Mouse (Mus musculus): ENCODE measurements at regions not wholly inside any gene's neighbourhood (a gene's known extent, or its start where the extent isn't known, plus 50 kb on each side); places are given as distances from the start of the nearest gene placed in this dataset.
A peak's percentile ranks its signal among the peaks of the same experiment; 100 is the strongest.

GRCm38 (mm10) chr9:13987486-13987885 is 160.0 kb downstream of the Fam76b start:
- Histone ChIP-seq H3K27me3 (no peaks in the 10 kb centered on the region), H3K27ac (no peak overlapping the region), H3K4me1 (no peaks in the 10 kb centered on the region), H3K4me2 (replicated peaks) (no peak overlapping the region), H3K4me3 (no peak overlapping the region), H3K9ac (no peak overlapping the region), H3K36me3 (no peaks in the 10 kb centered on the region), H3K9me3 (no peaks in the 10 kb centered on the region)
- 89% methylated on average over 8 of the region's 8 CpGs for WGBS
- ATAC-seq (ENCODE audit: insufficient number of reproducible peaks, insufficient read depth, low FRiP score, low TSS enrichment), result no peak

DNA sequence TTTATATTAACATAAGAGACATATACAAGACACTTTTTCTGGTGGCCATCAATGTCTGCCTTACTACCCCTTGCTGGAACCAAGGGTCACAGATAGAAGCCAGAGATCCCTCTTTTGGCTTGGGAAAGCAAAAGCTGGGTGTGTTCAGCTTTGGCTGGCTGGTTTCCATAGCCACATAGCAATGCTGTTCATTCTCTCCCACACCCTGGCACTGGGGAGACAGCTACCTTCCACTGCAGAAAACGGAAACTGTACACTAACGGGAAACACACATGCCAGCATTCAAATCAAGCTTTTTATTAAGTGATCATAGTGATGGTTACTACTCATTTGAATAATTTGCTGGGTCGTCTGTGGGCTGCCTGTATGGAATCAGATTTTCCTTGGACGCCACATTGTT is 161.4 kb downstream of the Fam76b start:
- H3K4me3 ChIP-seq, result no peak overlapping the region
- H3K27ac ChIP-seq, result no peak overlapping the region
- H3K27me3 ChIP-seq, result no peaks in the 10 kb centered on the region
- H3K36me3 ChIP-seq, result no peaks in the 10 kb centered on the region
- 55% methylated on average over 4 of the region's 4 CpGs for WGBS
- no peak for ATAC-seq (ENCODE audit: insufficient number of reproducible peaks, insufficient read depth, low FRiP score, low TSS enrichment)
- no peak overlapping the region for H3K4me2 ChIP-seq (replicated peaks)
- H3K9me3 ChIP-seq, result no peaks in the 10 kb centered on the region
- H3K4me1 ChIP-seq, result no peaks in the 10 kb centered on the region
- H3K9ac ChIP-seq, result no peak overlapping the region

DNA sequence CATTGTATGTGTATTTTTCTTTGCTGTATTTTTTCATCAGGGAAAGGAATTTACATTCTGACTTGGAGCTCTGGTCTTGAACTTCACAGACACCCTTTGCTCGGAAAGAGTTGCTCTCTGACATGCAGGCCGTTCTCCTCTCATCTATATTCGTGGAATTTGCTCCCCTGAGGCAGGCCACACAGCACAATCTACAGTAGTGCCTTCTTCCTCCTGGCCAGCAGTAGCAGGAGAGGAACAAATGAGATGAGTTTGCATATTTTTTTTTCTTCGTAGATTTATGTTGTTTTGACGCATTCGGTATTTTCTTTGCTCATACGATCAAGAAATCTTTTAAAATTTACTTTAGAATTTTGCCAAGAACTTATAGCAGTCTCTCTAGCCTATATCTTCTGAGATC is 163.4 kb downstream of the Fam76b start:
- no peak for ATAC-seq (ENCODE audit: insufficient number of reproducible peaks, insufficient read depth, low FRiP score, low TSS enrichment)
- 58% methylated on average over 7 of the region's 7 CpGs for whole genome bisulfite sequencing
- Histone ChIP-seq H3K27ac (no peak overlapping the region), H3K9ac (no peak overlapping the region), H3K27me3 (no peaks in the 10 kb centered on the region), H3K4me2 (replicated peaks) (no peak overlapping the region), H3K36me3 (no peaks in the 10 kb centered on the region), H3K9me3 (no peaks in the 10 kb centered on the region), H3K4me1 (no peaks in the 10 kb centered on the region), H3K4me3 (no peak overlapping the region)

- ATAC-seq (ENCODE audit: insufficient number of reproducible peaks, insufficient read depth, low FRiP score, low TSS enrichment), result 0 out of 2 replicates have a peak, but pooled peaks have one; percentile 64
- Histone ChIP-seq H3K4me3 (no peak overlapping the region), H3K36me3 (no peaks in the 10 kb centered on the region), H3K9ac (no peak overlapping the region), H3K27me3 (no peaks in the 10 kb centered on the region), H3K27ac (no peak overlapping the region), H3K4me2 (replicated peaks) (no peak overlapping the region), H3K9me3 (no peaks in the 10 kb centered on the region), H3K4me1 (no peaks in the 10 kb centered on the region)
- WGBS, result 84% methylated on average over 6 of the region's 6 CpGs
Observed at GRCm38 (mm10) chr9:13992728-13993127, 165.2 kb downstream of the Fam76b start.

DNA sequence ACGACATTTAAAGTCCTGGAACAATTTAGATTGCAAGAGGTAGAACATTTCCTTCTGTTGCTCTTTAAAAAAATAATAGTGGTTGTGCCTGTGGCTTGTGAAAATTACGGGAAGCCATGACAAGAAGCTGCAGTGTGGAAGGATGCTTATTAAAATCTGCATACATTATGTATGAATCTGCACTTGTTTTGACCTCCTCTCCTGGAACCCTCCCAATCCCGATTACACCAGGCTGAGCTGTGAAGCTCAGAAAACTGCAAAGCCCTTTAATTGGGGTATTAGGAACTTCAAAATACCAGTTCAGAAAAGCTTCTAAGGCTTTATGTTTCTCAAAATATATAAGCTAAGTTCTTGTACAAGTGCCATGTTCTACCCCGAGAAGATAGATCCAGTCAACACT is 171.8 kb downstream of the Fam76b start:
- Histone ChIP-seq H3K4me3 (no peak overlapping the region), H3K36me3 (no peaks in the 10 kb centered on the region), H3K9me3 (no peaks in the 10 kb centered on the region), H3K9ac (no peak overlapping the region), H3K4me2 (replicated peaks) (no peak overlapping the region), H3K27ac (no peak overlapping the region), H3K4me1 (no peaks in the 10 kb centered on the region), H3K27me3 (no peaks in the 10 kb centered on the region)
- WGBS, result 74% methylated on average over 4 of the region's 4 CpGs
- ATAC-seq (ENCODE audit: insufficient number of reproducible peaks, insufficient read depth, low FRiP score, low TSS enrichment), result no peak

DNA sequence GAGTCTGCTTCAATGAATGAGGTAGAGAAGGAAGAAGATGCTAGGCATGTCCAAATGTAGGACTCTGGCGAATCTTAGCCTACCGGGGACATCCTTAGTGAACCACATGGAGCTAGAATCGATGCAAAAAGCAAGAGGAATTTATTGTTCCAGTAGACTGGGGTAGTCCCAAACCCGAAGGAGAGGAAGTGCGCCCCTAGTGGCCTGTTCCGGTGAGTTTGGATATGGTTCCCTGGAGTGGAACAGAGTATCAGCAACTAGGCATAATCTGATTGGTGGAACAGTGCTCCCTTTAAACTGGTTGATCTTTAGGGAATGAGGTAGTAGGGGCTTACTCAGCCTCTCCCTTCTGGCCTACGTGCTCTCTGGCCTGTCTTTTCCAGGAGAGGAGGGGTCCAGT is 174.0 kb downstream of the Fam76b start:
- 75% methylated on average over 7 of the region's 7 CpGs for WGBS
- no peaks in the 10 kb centered on the region for H3K9me3 ChIP-seq
- ATAC-seq (ENCODE audit: insufficient number of reproducible peaks, insufficient read depth, low FRiP score, low TSS enrichment), result no peak
- no peak overlapping the region for H3K9ac ChIP-seq
- H3K27ac ChIP-seq, result no peak overlapping the region
- no peaks in the 10 kb centered on the region for H3K4me1 ChIP-seq
- no peak overlapping the region for H3K4me2 ChIP-seq (replicated peaks)
- no peak overlapping the region for H3K4me3 ChIP-seq
- no peaks in the 10 kb centered on the region for H3K36me3 ChIP-seq
- H3K27me3 ChIP-seq, result no peaks in the 10 kb centered on the region

DNA sequence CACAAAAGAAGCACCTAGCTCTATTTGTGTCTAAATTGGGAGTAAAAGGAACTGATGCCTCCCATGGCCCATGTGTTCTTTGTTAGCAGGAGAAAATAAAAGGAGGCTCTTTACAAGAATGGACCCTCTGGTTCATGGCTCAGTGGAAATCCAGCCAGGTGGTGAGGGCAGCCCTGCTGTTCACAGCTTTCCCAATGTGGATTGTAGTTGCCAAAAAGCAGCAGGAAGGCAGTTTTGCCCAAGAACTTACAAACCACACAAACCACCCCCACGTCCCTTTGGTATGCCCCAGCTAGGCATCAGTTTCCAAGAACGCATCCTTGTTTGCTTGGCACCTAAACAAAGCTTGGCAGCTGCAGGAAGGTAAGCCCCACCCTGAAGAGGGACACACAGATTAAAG is 174.7 kb downstream of the Fam76b start:
- WGBS, result 61% methylated on average over 2 of the region's 2 CpGs
- H3K4me1 ChIP-seq, result no peaks in the 10 kb centered on the region
- no peak overlapping the region for H3K9ac ChIP-seq
- no peak overlapping the region for H3K4me2 ChIP-seq (replicated peaks)
- no peak for ATAC-seq (ENCODE audit: insufficient number of reproducible peaks, insufficient read depth, low FRiP score, low TSS enrichment)
- H3K4me3 ChIP-seq, result no peak overlapping the region
- H3K36me3 ChIP-seq, result no peaks in the 10 kb centered on the region
- no peaks in the 10 kb centered on the region for H3K9me3 ChIP-seq
- no peaks in the 10 kb centered on the region for H3K27me3 ChIP-seq
- no peak overlapping the region for H3K27ac ChIP-seq

- no peak overlapping the region for H3K9ac ChIP-seq
- no peaks in the 10 kb centered on the region for H3K9me3 ChIP-seq
- no peak overlapping the region for H3K4me2 ChIP-seq (replicated peaks)
- WGBS, result 86% methylated on average over 3 of the region's 3 CpGs
- no peak for ATAC-seq (ENCODE audit: insufficient number of reproducible peaks, insufficient read depth, low FRiP score, low TSS enrichment)
- H3K27ac ChIP-seq, result no peak overlapping the region
- no peaks in the 10 kb centered on the region for H3K27me3 ChIP-seq
- no peaks in the 10 kb centered on the region for H3K36me3 ChIP-seq
- H3K4me1 ChIP-seq, result no peaks in the 10 kb centered on the region
- no peak overlapping the region for H3K4me3 ChIP-seq
Observed at GRCm38 (mm10) chr9:14003163-14003562, 175.6 kb downstream of the Fam76b start.

DNA sequence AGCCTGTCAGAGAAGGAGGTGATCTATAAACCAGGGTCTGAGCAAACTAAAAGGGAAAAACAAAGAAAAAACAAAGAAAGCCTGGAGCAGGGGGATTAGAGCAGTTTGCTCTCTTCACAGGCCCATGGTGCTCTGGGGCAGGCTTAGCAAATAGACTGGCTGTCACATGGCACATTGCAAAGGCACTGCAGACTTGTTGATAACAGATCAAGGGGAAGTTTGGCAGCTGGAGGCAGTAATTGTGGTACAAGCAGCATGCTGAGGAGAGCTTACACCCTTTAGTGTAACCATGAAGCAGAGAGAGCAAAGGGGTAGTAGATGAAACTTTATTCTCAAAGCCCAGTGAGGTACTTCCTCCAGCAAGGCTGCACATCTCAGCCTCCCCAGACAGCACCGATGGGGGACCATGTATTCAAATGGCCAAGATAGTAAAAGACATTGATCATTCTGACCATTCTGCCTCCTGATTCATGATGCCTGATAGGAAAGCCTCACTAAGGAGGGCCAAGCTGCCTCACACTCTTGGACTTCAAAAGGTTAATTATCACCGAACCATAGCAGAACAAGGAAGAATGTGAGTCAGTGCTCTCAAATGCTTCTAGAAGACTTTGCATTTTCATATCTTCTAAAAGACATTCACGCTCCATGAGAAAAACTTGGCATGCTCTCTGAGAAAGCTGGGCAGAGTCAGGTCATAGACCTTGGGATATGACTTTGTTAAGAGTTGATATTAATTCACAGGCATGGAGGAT is 178.9 kb downstream of the Fam76b start:
- no peaks in the 10 kb centered on the region for H3K9me3 ChIP-seq
- WGBS, result 93% methylated on average over 3 of the region's 3 CpGs
- no peak overlapping the region for H3K4me2 ChIP-seq (replicated peaks)
- peaks cover 10% of the 10 kb centered on the region for H3K4me1 ChIP-seq
- H3K9ac ChIP-seq, result no peak overlapping the region
- no peaks in the 10 kb centered on the region for H3K27me3 ChIP-seq
- no peak for ATAC-seq (ENCODE audit: insufficient number of reproducible peaks, insufficient read depth, low FRiP score, low TSS enrichment)
- no peak overlapping the region for H3K27ac ChIP-seq
- H3K4me3 ChIP-seq, result no peak overlapping the region
- no peaks in the 10 kb centered on the region for H3K36me3 ChIP-seq

GRCm38 (mm10) chr9:14009451-14009850 is 181.9 kb downstream of the Fam76b start:
- ATAC-seq (ENCODE audit: insufficient number of reproducible peaks, insufficient read depth, low FRiP score, low TSS enrichment), result no peak
- H3K27me3 ChIP-seq, result no peaks in the 10 kb centered on the region
- H3K4me1 ChIP-seq, result peaks cover 10% of the 10 kb centered on the region
- no peak overlapping the region for H3K9ac ChIP-seq
- H3K36me3 ChIP-seq, result no peaks in the 10 kb centered on the region
- peak overlapping the region; percentile 26; the same call in 1 of the 2 replicates for H3K27ac ChIP-seq
- H3K4me2 ChIP-seq (replicated peaks), result no peak overlapping the region
- WGBS, result 34% methylated on average over 5 of the region's 5 CpGs
- no peaks in the 10 kb centered on the region for H3K9me3 ChIP-seq
- H3K4me3 ChIP-seq, result no peak overlapping the region

- Histone ChIP-seq H3K4me3 (no peak overlapping the region), H3K27ac (peak overlapping the region; percentile 55; the same call in 1 of the 2 replicates), H3K36me3 (no peaks in the 10 kb centered on the region), H3K4me1 (peaks cover 10% of the 10 kb centered on the region), H3K27me3 (no peaks in the 10 kb centered on the region), H3K9me3 (no peaks in the 10 kb centered on the region), H3K4me2 (replicated peaks) (no peak overlapping the region), H3K9ac (no peak overlapping the region)
- ATAC-seq (ENCODE audit: insufficient number of reproducible peaks, insufficient read depth, low FRiP score, low TSS enrichment), result peak; percentile 15; the same call in 1 of the 2 replicates
- WGBS, result 28% methylated on average over 5 of the region's 5 CpGs
Observed at GRCm38 (mm10) chr9:14010261-14010949, 182.9 kb downstream of the Fam76b start.

DNA sequence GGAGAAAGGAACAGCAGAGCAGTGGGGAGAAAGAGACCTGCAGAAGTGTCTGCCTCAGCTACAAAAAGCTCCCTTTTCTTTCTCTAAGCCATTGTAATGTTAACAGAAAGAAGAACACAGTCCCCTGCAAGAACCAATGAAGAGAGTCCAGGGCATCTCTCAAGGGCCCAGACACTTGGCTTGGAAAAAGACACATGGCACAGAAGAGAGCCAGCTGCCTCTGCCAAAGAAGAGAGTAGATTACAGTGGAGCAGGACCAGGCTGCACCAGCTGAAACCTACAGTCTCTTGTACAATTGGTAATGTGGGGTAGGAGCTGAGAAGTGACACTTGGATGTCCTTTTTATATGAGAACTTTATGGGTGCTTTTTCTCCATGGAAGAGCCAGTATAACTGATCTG is 196.7 kb downstream of the Fam76b start:
- no peaks in the 10 kb centered on the region for H3K4me1 ChIP-seq
- H3K27me3 ChIP-seq, result no peaks in the 10 kb centered on the region
- no peaks in the 10 kb centered on the region for H3K9me3 ChIP-seq
- no peak overlapping the region for H3K27ac ChIP-seq
- no peak overlapping the region for H3K4me3 ChIP-seq
- H3K9ac ChIP-seq, result no peak overlapping the region
- H3K4me2 ChIP-seq (replicated peaks), result no peak overlapping the region
- no peaks in the 10 kb centered on the region for H3K36me3 ChIP-seq
- ATAC-seq (ENCODE audit: insufficient number of reproducible peaks, insufficient read depth, low FRiP score, low TSS enrichment), result no peak

Data from embryonic facial prominence, embryonic 12.5 days (tissue).